In genomic region chr11:43618403-43618802, GRCm38 (mm10) we compare ENCODE assay signal across 10 mouse cellular contexts. TPM values are rescaled to one million over a fixed set of nuclear protein-coding genes. Genes with fewer than 3 reads are reported as not detected.
DNase-seq lines count a peak whose midpoint lies in the region; ATAC-seq and TF ChIP-seq lines count a peak whose summit lies in the region.
"Had no signal": no experiment of that assay in that cellular context is flagged by ENCODE, and none has a peak within 500 bp of the region (broad histone marks: within the 10 kb centered on the region; RNA-seq: fewer than 3 reads in every experiment).

No protein-coding gene starts in this region.

- no peaks in the 10 kb centered on the region for H3K36me3 ChIP-seq in liver, embryonic 11.5 days (ENCODE audit: control insufficient read depth, insufficient read depth, low read length)
- no peaks in the 10 kb centered on the region for H3K36me3 ChIP-seq in forebrain, postnatal 0 days (ENCODE audit: insufficient read depth)
- H3K36me3 ChIP-seq in hindbrain, embryonic 15.5 days = no peaks in the 10 kb centered on the region

- H3K4me2 ChIP-seq in liver, embryonic 11.5 days = no peak overlapping the region
- H3K4me2 ChIP-seq in forebrain, postnatal 0 days (ENCODE audit: low read depth) = no peak overlapping the region
- H3K4me2 ChIP-seq in hindbrain, embryonic 15.5 days = no peak overlapping the region

- no peaks in the 10 kb centered on the region for H3K27me3 ChIP-seq in liver, embryonic 11.5 days (replicated peaks; ENCODE audit: control insufficient read depth, insufficient read depth, low read length)
- no peaks in the 10 kb centered on the region for H3K27me3 ChIP-seq in forebrain, postnatal 0 days (ENCODE audit: insufficient read depth, low read length)
- H3K27me3 ChIP-seq in hindbrain, embryonic 15.5 days = no peaks in the 10 kb centered on the region

- no peak for DNase-seq in liver, embryonic 11.5 days (ENCODE audit: low spot score)
- DNase-seq in liver = no peak
- peak; percentile 8 for DNase-seq in forebrain, postnatal 0 days
- DNase-seq in retina, embryonic 14.5 days (ENCODE audit: low spot score) = peak; percentile 28
- DNase-seq in right cerebral cortex, postnatal 25 days = no peak

- no peak overlapping the region for H3K27ac ChIP-seq in liver, embryonic 11.5 days (ENCODE audit: low read depth, low read length)
- H3K27ac ChIP-seq in forebrain, postnatal 0 days (ENCODE audit: low read depth, low read length) = peak overlapping the region; percentile 35; the same call in 1 of the 2 replicates
- H3K27ac ChIP-seq in hindbrain, embryonic 15.5 days (replicated peaks) = peak overlapping the region; percentile 59
- H3K27ac ChIP-seq: kidney, postnatal 0 days had no signal

- peaks cover 9% of the 10 kb centered on the region; the same call in 1 of the 2 replicates for H3K4me1 ChIP-seq in liver, embryonic 11.5 days (replicated peaks; ENCODE audit: control insufficient read depth, insufficient read depth, low read length)
- peaks cover 7% of the 10 kb centered on the region for H3K4me1 ChIP-seq in forebrain, postnatal 0 days (ENCODE audit: insufficient read depth)
- H3K4me1 ChIP-seq in hindbrain, embryonic 15.5 days (replicated peaks) = peaks cover 12% of the 10 kb centered on the region

- WGBS in liver, embryonic 11.5 days = 80% methylated on average over 7 of the region's 7 CpGs
- WGBS in forebrain, postnatal 0 days = 46% methylated on average over 7 of the region's 7 CpGs
- 38% methylated on average over 7 of the region's 7 CpGs for WGBS in hindbrain, embryonic 15.5 days

- ATAC-seq in liver, embryonic 11.5 days (replicated peaks; ENCODE audit: low FRiP score) = peak; percentile 18; the same call in 1 of the 2 replicates
- ATAC-seq in forebrain, postnatal 0 days = peak; percentile 67
- 0 out of 2 replicates have a peak, but pooled peaks have one; percentile 35 for ATAC-seq in hindbrain, embryonic 15.5 days (ENCODE audit: low FRiP score, low read depth)
- ATAC-seq in monocyte, adult 5-6 weeks (replicated peaks; ENCODE audit: insufficient number of reproducible peaks, low FRiP score, low TSS enrichment, poor library complexity, severe bottlenecking) = no peak

- no peaks in the 10 kb centered on the region for H3K9me3 ChIP-seq in liver, embryonic 11.5 days (ENCODE audit: control insufficient read depth, low read length)
- H3K9me3 ChIP-seq in forebrain, postnatal 0 days (ENCODE audit: low read length) = no peaks in the 10 kb centered on the region
- no peaks in the 10 kb centered on the region for H3K9me3 ChIP-seq in hindbrain, embryonic 15.5 days

- no peak overlapping the region for H3K4me3 ChIP-seq in liver, embryonic 11.5 days (ENCODE audit: low read depth, low read length)
- H3K4me3 ChIP-seq in forebrain, postnatal 0 days (ENCODE audit: low read depth, low read length) = no peak overlapping the region
- no peak overlapping the region for H3K4me3 ChIP-seq in hindbrain, embryonic 15.5 days
- H3K4me3 ChIP-seq: myocyte had no signal

- TF ChIP-seq CTCF in forebrain, postnatal 0 days (IDR thresholded peaks at IDR 0.05; ENCODE audit: low read depth) = no peak

- H3K9ac ChIP-seq in liver, embryonic 11.5 days (ENCODE audit: low read depth, low read length) = no peak overlapping the region
- no peak overlapping the region for H3K9ac ChIP-seq in forebrain, postnatal 0 days
- no peak overlapping the region for H3K9ac ChIP-seq in hindbrain, embryonic 15.5 days

RNA-seq across cellular contexts. Expression of gene Fabp6, which starts 17.1 kb away (rescaled TPM):
- polyA plus RNA-seq in liver, embryonic 11.5 days (2014; fragmentation: Nextera tagmentation; extraction: Ambion mirVana) = not detected in 2 replicates
- not detected in 2 replicates for total RNA-seq in forebrain, postnatal 0 days (2014; rRNA removed)
- polyA plus RNA-seq in forebrain, postnatal 0 days (2015; fragmentation: Nextera tagmentation; extraction: Ambion mirVana) = not detected in 2 replicates
- polyA plus RNA-seq in hindbrain, embryonic 15.5 days (2015; fragmentation: Nextera tagmentation; extraction: Ambion mirVana) = not detected in 2 replicates
- total RNA-seq in monocyte, adult 5-6 weeks (2017) = not detected in 3 replicates
- total RNA-seq: MEL had no signal
- polyA plus RNA-seq: myocyte had no signal

RNA-seq across cellular contexts. Expression of gene 4933415A04Rik, which starts 31.6 kb away (rescaled TPM):
- polyA plus RNA-seq in liver, embryonic 11.5 days (2014; fragmentation: Nextera tagmentation; extraction: Ambion mirVana) = 2.1 and 2.7 TPM in 2 replicates
- total RNA-seq in forebrain, postnatal 0 days (2014; rRNA removed) = 0.76 and 1.5 TPM in 2 replicates
- 1.2 and 1.8 TPM in 2 replicates for polyA plus RNA-seq in forebrain, postnatal 0 days (2015; fragmentation: Nextera tagmentation; extraction: Ambion mirVana)
- polyA plus RNA-seq in hindbrain, embryonic 15.5 days (2015; fragmentation: Nextera tagmentation; extraction: Ambion mirVana) = 3.4 and 3.8 TPM in 2 replicates
- total RNA-seq in monocyte, adult 5-6 weeks (2017) = not detected in 3 replicates
- total RNA-seq: MEL had no signal
- polyA plus RNA-seq: myocyte had no signal

Comparison
In these comparisons a context has a peak if more than half of its experiments do, and no peak if none do; other contexts are left out.
1. DNase-seq: peak in forebrain, postnatal 0 days (single experiment) and retina, embryonic 14.5 days (single experiment); none in liver, embryonic 11.5 days (single experiment), liver (single experiment) and right cerebral cortex, postnatal 25 days (single experiment).